Mouse (Mus musculus) liver, adult 2 months (tissue): Measurements from ENCODE around the gene Neto2.

Experiments
- CTCF ChIP-seq: fragments of 200-500 bp; IDR thresholded peaks from 2 replicates; pipeline ENCODE4 v1.5.1; 2011; ENCODE audit warnings: low read depth, low read length, control low read depth
- POLR2A ChIP-seq: fragments of 200-500 bp; IDR thresholded peaks from 2 replicates; pipeline ENCODE4 v1.6.1; 2011; ENCODE audit warnings: low read length, control low read depth; ENCODE audit not compliant: insufficient read depth; ENCODE audit errors: extremely low read depth

DNA sequence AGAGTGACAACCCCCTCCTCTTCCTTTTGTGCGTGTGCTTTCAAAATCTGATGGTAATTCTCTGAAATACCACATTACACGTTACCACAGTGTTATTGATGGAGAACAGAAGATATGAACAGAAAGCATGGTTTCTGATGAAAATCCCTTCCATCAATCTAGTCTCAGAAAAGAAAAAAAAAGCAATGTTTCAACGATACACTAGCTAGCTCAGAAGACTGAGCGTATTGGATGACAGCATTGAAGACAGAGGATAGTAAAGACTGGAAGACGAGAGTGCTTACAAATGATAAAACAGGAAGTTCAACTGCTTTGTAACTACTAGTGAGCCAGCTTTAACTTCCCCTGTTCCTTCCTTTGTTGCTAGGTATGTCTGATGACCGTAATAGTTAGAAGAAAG lies 76.3 kb downstream of the Neto2 start:
- TF ChIP-seq CTCF (no peak), POLR2A (no peak)
